Mouse (Mus musculus) spleen, postnatal 14 days (tissue): ENCODE data around the gene Slc7a15.

ENCODE experiments used
- DNase-seq, 2 experiments: peaks; one replicate each; pipeline ENCODE4 v3.0.0; 2021 to 2022; ENCODE audit warnings: low spot score in 2 of 2

Gene Slc7a15

GRCm38 (mm10) chr12:8506954-8507707 lies 91.7 kb downstream of the Slc7a15 start:
- no peak for DNase-seq

GRCm38 (mm10) chr12:8504131-8504530 lies 94.7 kb downstream of the Slc7a15 start:
- no peak for DNase-seq

- no peak for DNase-seq
These were observed 96.3 kb downstream of the Slc7a15 start for GRCm38 (mm10) chr12:8502546-8502945.

GRCm38 (mm10) chr12:8501571-8502305 lies 97.1 kb downstream of the Slc7a15 start:
- no peak for DNase-seq

- no peak for DNase-seq
These were observed 98.0 kb downstream of the Slc7a15 start for GRCm38 (mm10) chr12:8500597-8501570.

GRCm38 (mm10) chr12:8499871-8500596 lies 98.8 kb downstream of the Slc7a15 start, which contains the start of gene Rhob:
Gene Rhob, minus strand, starts transcription at chr12:8500009.
- DNase-seq, result peak; percentile 69 to 77

- peak in 1 of 2 experiments; percentile 19 for DNase-seq
These were observed 99.6 kb downstream of the Slc7a15 start for GRCm38 (mm10) chr12:8499001-8499870.

- no peak for DNase-seq
These were observed 100.3 kb downstream of the Slc7a15 start for GRCm38 (mm10) chr12:8498591-8499000.

- no peak for DNase-seq
These were observed 100.7 kb downstream of the Slc7a15 start for GRCm38 (mm10) chr12:8498148-8498571.

GRCm38 (mm10) chr12:8497314-8497706 lies 101.6 kb downstream of the Slc7a15 start:
- no peak for DNase-seq

- no peak for DNase-seq
These were observed 102.1 kb downstream of the Slc7a15 start for GRCm38 (mm10) chr12:8496679-8497313.

GRCm38 (mm10) chr12:8495881-8496678 lies 102.8 kb downstream of the Slc7a15 start:
- DNase-seq, result no peak

GRCm38 (mm10) chr12:8494675-8495074 lies 104.2 kb downstream of the Slc7a15 start:
- DNase-seq, result no peak

- no peak for DNase-seq
These were observed 105.5 kb downstream of the Slc7a15 start for GRCm38 (mm10) chr12:8493386-8493785.

- DNase-seq, result no peak
These were observed 109.8 kb downstream of the Slc7a15 start for GRCm38 (mm10) chr12:8489098-8489497.

GRCm38 (mm10) chr12:8488652-8488980 lies 110.2 kb downstream of the Slc7a15 start:
- DNase-seq, result no peak

GRCm38 (mm10) chr12:8487959-8488651 lies 110.8 kb downstream of the Slc7a15 start:
- no peak for DNase-seq

GRCm38 (mm10) chr12:8487281-8487680 lies 111.6 kb downstream of the Slc7a15 start:
- DNase-seq, result no peak
